Mouse (Mus musculus) pancreas, adult 10 weeks (tissue): ENCODE measurements around the gene Sh2d7. TPM values are rescaled to one million over a fixed set of nuclear protein-coding genes. Genes with fewer than 3 reads are reported as not detected.

Source experiments
- polyA plus RNA-seq: library from polyadenylated mRNA; stranded (reverse); fragments of 350-450 nt; fragmentation: Illumina TruSeq; extraction: RNeasy Lipid Tissue Mini Kit (QIAGEN cat#74804); gene quantifications from one replicate; pipeline ENCODE4 v1.2.3, GENCODE M21; 2015; ENCODE audit warnings: low read depth, low replicate concordance; ENCODE audit not compliant: insufficient read depth

Gene Sh2d7
- not detected for polyA plus RNA-seq

GRCm38 (mm10) chr9:54538684-54539083 is at the start of gene Sh2d7:
Sh2d7 (plus strand) TSS chr9:54538984.

GRCm38 (mm10) chr9:54501453-54502110 is 37.2 kb upstream of the Sh2d7 start, which contains the start of gene Dmxl2:
Dmxl2 (minus strand) TSS chr9:54501626.

GRCm38 (mm10) chr9:54559771-54560471 is 21.1 kb downstream of the Sh2d7 start, which contains the start of gene Cib2:
Cib2 (minus strand) TSS chr9:54560218.

GRCm38 (mm10) chr9:54586199-54587061 is 47.6 kb downstream of the Sh2d7 start, which contains the start of gene Idh3a:
Idh3a (plus strand) TSS chr9:54586334.

Other genes with a start within 250 kb of the Sh2d7 start
- gene Dmxl2, start 37.4 kb upstream of the Sh2d7 start, polyA plus RNA-seq = 8.7 TPM
- gene Cib2, start 21.2 kb downstream of the Sh2d7 start, polyA plus RNA-seq = 5.3 TPM
- gene Idh3a, start 47.4 kb downstream of the Sh2d7 start, polyA plus RNA-seq = 7.2 TPM
- 0.28 TPM for gene Acsbg1, start 122.9 kb downstream of the Sh2d7 start, polyA plus RNA-seq
- gene Dnaja4, start 159.9 kb downstream of the Sh2d7 start, polyA plus RNA-seq = 6.0 TPM
- gene Wdr61, start 195.5 kb downstream of the Sh2d7 start, polyA plus RNA-seq = 10.9 TPM
- not detected for gene Crabp1, start 225.8 kb downstream of the Sh2d7 start, polyA plus RNA-seq